Mouse (Mus musculus) left cerebral cortex, adult 2 months (tissue): Measurements from ENCODE around the gene Lrrc23. TPM values are rescaled to one million over a fixed set of nuclear protein-coding genes. Genes with fewer than 3 reads are reported as not detected.
"Not testable (repeated sequence)": the region's sequence is repeated elsewhere in the genome, so short reads cannot be mapped to it uniquely, and the experiment has no call there.

ENCODE experiments used
- DNase-seq, 2 experiments: peaks; one replicate each; pipeline ENCODE4 v3.0.0; 2021 to 2022; ENCODE audit warnings: low spot score in 2 of 2, mixed read lengths in 1 of 2; ENCODE audit errors: extremely low spot score in 1 of 2
- H3K27ac ChIP-seq: fragments of 200-600 bp; 2 replicates; pipeline ENCODE4 v1.8.1; 2022
- H3K4me3 ChIP-seq: fragments of 200-600 bp; 2 replicates; pipeline ENCODE4 v1.8.1; 2022
- CTCF ChIP-seq: fragments of 200-600 bp; IDR thresholded peaks from 2 replicates; pipeline ENCODE4 v1.8.1; 2022; ENCODE audit warnings: antibody characterized with exemption, mild to moderate bottlenecking, moderate library complexity
- intact Hi-C: fragments of 180-260 bp; cut with DNase I; formaldehyde crosslinking; loops from one replicate; pipeline ENCODE4 v1.15.1; 2025
- total RNA-seq, 2 experiments: library from RNA; stranded (reverse); gene quantifications; 2 replicates each; pipeline ENCODE4 v1.2.3; 2021

Gene Lrrc23
- total RNA-seq, 2 experiments from 2014 or later, result 1.6 to 1.9 TPM

DNA sequence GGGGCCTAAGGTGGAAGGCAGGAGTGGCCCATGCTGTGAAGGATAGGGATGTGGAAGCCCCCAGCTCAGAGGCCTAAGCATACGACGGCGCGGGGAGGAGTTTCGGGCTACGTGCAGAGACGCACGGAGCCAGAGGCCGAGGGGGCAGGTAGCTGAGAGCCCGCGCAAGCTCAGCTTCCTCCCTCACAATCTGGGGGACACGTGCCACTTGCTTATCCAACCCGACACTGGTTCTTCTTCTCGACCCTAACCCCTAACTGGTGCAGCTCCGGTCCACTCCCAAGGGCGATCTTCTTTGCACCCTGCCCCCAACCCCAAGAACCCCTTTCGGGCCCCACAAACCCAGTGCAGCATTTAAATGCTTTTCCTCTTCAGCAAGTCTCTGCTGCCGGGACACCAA is 34.0 kb upstream of the Lrrc23 start:
- intact Hi-C loops, result no loop called here
- H3K27ac ChIP-seq, result peak overlapping the region; percentile 95
- peak; percentile 70 to 74 for DNase-seq
- no peak for TF ChIP-seq CTCF
- H3K4me3 ChIP-seq, result peak overlapping the region; percentile 90

DNA sequence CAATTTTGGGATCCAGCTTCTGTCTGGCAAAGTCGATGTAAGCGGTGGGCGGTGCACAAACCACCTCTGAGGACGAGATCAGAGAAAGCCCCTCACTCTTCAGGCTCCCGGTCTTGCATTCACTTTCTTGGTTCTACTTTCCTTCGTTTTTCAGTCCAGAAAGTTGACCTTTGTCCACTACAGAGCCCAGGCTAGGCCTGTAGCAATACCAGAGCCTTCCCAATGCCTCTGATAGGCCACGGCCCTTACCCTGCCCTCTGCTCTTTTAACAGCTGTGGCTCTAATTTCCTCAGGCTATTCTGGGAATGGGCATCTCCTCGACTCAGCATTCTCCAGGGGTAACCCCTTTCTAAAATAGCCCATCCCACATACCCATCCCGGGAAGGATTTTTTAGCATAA is 33.3 kb upstream of the Lrrc23 start:
- Histone ChIP-seq H3K4me3 (peak overlapping the region; percentile 90), H3K27ac (peak overlapping the region; percentile 95)
- no peak for DNase-seq
- TF ChIP-seq CTCF, result no peak
- intact Hi-C loops, result no loop called here

DNA sequence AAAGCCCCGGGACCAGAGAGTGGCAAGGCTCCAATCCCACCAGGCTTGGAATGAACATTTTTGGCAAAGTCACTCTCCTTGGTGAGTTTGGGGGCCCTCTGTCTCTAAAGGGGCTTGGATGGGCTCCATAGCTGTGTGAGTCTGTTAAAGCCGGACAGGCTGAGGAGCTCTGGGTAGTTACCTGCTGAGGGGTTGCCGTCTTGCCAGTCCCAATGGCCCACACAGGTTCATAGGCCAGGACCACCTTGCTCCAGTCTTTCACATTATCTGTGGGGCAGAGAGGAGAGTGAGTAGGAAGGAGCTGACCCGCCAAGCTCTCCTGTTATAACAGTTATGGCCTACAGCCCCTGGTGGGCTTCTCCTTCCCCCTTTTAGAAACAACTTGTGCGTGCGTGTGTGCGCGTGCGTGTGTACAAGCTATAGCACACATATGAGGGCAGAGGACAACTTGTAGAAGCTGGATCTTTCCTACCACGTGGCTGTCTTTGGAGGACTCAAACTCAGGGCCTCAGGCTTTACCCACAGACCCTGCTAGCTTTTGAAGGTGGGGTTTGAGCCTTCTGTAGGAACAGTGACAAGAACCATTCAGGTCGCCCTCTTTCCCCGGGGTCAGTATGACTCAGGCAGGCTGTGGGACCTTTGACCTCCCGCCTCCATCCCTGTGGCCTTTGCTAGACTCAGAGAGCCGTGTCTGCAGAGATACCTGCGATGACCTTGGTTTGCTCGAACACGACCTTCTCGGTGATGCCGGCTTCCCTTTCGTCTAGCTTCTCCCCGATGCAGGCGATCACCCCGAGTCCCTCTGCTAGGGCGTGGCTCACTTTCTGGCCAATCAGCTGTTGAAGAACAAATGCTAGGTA is 32.4 kb upstream of the Lrrc23 start:
- no peak for TF ChIP-seq CTCF
- intact Hi-C loops, result no loop called here
- H3K4me3 ChIP-seq, result peak overlapping the region; percentile 90
- no peak overlapping the region; the same call in 1 of the 2 replicates for H3K27ac ChIP-seq
- no peak for DNase-seq

DNA sequence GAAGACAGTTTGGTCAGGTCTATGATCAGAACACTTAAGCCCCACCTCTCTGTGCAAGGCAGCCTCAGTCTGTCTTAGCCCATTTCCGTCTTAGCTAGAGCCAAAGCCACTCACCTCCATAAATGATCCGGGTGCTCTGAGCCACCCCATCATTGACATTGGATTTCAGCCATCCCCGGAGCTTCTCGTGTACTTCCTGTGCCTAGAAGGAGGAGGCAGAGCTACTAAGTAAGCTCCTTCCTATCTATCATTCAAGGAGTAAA is 31.8 kb upstream of the Lrrc23 start:
- intact Hi-C loops, result no loop called here
- Histone ChIP-seq H3K4me3 (no peak overlapping the region), H3K27ac (no peak overlapping the region)
- no peak for DNase-seq
- no peak for TF ChIP-seq CTCF

DNA sequence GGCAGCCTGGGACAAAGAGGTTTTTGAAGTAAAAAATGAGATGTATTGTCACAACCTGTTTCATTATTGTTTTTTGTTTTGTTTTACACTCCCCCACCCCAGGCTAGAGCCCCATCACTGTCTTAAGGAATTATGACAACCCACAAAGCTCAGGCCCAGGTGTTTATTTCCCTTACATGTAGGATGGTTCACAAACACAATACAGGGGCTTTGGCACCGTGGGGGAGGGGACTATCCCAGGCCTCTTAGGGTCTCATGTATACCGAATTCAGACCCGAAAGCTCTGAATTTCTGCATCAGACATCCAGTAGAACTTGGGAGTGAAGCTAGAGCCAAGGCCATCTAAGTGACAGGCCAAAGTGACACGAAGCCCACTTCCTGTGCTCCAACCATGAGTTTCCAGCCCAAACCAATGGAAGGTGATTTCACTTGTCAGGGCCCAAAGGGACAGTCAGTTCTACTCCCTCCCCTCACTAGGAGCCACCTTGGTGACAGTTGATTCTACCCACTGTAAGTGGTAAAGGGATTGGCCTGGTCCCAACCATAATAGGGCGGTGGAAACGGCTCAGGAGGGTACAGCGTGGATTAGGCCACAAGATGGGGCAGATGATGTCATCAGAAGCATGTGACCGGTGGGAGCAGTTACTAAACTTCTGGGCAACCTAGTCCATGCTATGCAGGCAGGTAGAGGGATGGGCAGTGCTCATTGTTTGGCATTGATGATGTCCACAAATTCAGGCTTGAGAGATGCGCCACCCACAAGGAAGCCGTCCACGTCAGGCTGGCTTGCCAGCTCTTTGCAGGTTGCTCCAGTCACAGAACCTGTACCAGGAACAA is 31.3 kb upstream of the Lrrc23 start:
- DNase-seq, H3K27ac ChIP-seq, H3K4me3 ChIP-seq, intact Hi-C loops: not testable (repeated sequence)

DNA sequence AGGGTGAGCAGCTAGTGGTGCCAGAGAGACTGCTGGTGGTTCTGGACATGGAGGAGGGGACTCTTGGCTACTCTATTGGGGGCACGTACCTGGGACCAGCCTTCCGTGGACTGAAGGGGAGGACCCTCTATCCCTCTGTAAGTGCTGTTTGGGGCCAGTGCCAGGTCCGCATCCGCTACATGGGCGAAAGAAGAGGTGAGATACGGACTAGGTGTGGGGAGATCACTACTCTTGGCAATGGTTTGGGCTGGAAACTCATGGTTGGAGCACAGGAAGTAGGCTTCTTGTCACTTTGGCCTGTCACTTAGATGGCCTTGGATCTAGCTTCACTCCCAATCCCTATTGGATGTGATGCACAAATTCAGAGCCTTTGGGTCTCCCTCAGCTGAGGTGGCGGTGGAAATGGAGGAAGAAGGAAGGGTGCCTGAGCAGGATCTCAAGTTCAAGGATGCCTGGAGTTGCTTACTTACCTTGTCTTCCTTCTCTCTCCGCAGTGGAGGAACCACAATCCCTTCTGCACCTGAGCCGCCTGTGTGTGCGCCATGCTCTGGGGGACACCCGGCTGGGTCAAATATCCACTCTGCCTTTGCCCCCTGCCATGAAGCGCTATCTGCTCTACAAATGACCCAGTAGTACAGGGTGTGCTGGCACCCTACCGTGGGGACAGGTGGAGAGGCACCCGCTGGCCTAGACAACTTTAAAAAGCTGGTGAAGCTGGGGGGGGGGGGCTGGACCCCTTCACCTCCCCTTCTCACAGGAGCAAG is 30.4 kb upstream of the Lrrc23 start:
- TF ChIP-seq CTCF, result no peak
- Histone ChIP-seq H3K4me3 (peak overlapping the region; percentile 53), H3K27ac (no peak overlapping the region)
- intact Hi-C loops, result loop anchor here (1.0 kb wide), 1 partner anchor 41 kb away; the partner anchor contains the start of gene Eno2
- no peak for DNase-seq

DNA sequence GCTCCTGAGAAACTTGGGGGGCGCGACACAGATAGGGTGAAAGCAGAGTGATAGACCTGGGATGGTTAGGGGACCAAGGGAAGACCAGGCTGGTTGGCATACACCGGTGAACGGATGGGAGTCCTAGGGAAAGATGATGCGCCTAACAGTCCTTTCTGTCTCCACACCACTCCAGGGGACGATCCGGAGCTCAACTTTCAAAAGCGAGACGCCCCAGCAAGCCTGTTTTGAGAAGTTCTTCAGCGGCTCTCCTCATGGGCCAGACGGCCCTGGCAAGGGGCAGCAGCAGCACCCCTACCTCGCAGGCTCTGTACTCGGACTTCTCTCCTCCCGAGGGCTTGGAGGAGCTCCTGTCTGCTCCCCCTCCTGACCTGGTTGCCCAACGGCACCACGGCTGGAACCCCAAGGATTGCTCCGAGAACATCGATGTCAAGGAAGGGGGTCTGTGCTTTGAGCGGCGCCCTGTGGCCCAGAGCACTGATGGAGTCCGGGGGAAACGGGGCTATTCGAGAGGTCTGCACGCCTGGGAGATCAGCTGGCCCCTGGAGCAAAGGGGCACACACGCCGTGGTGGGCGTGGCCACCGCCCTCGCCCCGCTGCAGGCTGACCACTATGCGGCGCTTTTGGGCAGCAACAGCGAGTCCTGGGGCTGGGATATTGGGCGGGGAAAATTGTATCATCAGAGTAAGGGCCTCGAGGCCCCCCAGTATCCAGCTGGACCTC is 29.7 kb upstream of the Lrrc23 start:
- intact Hi-C loops, result loop anchor here (1.0 kb wide), 1 partner anchor 40 kb away; the partner anchor contains the start of gene Eno2
- peak; percentile 65 to 70 for DNase-seq
- Histone ChIP-seq H3K27ac (peak overlapping the region; percentile 73), H3K4me3 (peak overlapping the region; percentile 53)
- TF ChIP-seq CTCF, result peak; percentile 70

DNA sequence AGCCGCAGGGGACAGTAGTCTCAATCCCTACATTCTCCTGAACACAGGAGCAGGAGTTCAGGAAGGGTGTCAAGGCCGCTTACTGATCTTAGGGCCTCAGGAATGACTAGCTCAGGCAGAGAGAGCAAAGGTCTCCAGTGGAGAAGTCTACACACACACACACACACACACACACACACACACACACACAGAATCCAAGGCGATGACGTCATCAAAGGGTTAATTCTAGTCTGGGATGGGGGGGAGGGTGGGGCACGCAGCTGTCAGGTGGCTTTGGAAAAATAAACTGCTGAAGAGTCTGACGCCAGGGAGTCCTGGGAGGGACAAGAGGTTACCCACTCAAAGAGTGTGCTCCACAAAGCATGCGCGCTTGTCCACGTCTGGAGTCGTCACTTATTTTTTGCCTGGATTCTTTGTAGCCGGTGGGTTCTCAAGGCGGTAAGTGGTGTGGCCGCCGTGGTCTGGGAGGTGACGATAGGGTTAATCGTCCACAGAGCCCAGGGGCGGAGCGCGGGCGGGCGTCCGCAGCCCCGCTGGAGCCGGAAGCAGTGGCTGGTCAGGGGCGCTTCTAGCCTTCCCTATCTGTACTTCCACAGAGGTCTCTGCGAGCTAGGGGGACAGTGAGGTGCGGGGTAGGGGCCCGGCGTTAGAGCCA is 29.0 kb upstream of the Lrrc23 start, which contains the start of gene Spsb2:
TSS of gene Spsb2 (plus strand) at position 304 of the 655 bp plus-strand sequence.
- DNase-seq, result peak in 1 of 2 experiments; percentile 44
- Histone ChIP-seq H3K27ac (peak within 1 kb of the TSS; percentile 98), H3K4me3 (peak within 1 kb of the TSS; percentile 53)
- intact Hi-C loops, result loop anchor here (1.0 kb wide), 1 partner anchor 39 kb away; the partner anchor contains the start of gene Eno2
- TF ChIP-seq CTCF, result no peak

DNA sequence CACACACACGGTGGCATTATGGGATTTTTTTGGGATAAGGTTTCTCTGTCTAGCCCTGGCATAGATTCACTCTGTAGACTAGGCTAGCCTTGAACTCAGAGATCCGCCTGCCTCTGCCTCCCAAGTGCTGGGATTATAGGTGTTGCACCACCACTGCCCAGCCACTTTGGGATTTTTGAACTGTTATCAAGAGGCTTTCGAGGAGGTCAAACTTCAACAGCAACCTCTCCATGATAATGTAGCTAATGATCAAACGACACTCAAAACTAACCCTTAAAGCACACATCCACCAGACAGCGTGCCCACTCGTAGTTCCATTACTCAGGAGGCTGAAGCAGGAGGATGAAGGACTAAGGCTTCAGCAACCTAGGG is 28.4 kb upstream of the Lrrc23 start:
- Histone ChIP-seq H3K4me3 (no peak overlapping the region), H3K27ac (peak overlapping the region; percentile 77)
- intact Hi-C loops, result no loop called here
- TF ChIP-seq CTCF, result no peak
- no peak for DNase-seq

DNA sequence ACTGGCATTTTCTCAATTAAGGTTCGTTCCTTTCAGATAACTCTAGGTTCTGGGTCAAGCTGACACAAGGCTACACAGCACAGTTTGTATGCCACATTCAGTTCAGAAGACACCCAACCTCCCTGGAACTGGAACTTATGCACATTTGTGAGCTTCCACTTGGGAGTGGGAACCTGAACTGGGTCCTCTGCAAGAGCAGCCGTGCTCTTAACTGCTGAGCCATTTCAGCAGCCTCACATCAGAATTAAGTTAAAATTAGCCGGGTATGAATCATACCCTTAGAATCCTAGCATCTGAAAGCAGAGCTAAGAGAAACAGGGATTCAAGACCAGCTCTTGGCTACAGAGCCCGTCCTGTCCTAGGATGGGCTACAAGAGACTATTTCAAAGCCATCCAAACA is 27.8 kb upstream of the Lrrc23 start:
- H3K27ac ChIP-seq, result peak overlapping the region; percentile 98
- peak in 1 of 2 experiments; percentile 27 for DNase-seq
- TF ChIP-seq CTCF, result no peak

More for the DNA sequence above, 27.8 kb upstream of the Lrrc23 start:
- intact Hi-C loops, result no loop called here
- H3K4me3 ChIP-seq, result no peak overlapping the region
